Mouse (Mus musculus) CD4-positive, CD25-positive, alpha-beta regulatory T cell, adult 2 months (primary cell): Measurements from ENCODE around the gene Chek2.
A peak's percentile ranks its signal among the peaks of the same experiment; 100 is the strongest.
"Not testable (repeated sequence)": the region's sequence is repeated elsewhere in the genome, so short reads cannot be mapped to it uniquely, and the experiment has no call there.

Experiments used
- DNase-seq: peaks from one replicate; pipeline ENCODE4 v3.0.0-alpha.2; 2012; ENCODE audit warnings: low read depth, low spot score

Chek2 gene

DNA sequence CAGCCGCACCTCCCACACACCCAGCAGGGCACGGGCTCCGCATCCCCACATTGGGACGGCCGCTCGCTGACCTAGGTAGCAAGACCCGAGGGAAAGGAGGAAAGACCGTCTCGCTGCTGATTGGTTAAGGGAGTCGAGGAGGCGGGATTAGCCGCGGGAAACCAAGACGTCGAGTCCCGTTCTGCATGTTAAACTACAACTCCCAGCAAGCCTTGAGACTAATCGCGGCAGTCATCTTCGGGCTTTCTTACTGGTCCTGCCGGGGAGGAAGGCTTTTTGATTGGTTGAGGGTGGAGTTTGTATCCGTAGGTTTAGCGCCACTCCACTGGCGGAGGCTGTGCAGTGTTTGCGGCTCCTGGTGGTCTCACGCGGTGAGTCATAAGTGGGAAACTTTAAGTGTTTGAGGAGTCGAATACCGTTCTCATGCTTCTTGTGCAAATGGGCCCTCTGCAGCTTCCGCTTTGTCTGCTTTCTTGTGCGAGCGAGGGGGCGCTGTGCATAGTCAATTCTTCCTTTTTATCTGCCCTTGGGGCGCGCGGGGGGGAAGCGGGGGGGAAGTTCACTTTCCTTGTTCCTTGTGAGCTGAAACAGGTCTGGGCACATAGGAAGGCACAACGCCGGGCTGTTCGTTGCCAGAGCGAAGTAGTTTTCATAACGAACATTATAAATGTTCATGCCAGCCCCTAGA lies at the start of gene Chek2, which contains the start of gene Hscb:
Chek2 (plus strand) TSS at position 302 of the 688 bp plus-strand sequence.
Hscb (minus strand) TSS at position 100 of the 688 bp plus-strand sequence.
- DNase-seq = peak; percentile 96

DNA sequence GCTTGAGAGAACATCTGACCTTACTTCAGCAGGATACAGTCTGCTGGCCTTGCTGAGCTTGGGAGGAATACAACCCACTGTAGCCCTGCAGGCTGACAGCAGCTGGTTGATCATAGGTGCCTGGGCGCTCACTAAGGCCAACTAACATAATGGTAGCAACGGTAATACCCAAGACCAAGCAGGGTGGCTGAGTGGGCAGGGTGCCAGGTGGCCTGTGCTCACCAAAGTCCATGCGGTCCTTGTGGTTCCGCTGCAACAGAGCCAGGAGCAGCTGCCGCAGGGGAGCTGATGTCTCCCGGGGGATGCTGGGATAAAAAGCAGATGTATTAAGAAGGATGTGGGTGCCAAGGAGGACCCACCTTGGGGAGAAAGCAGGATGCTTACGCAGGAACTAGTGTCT lies 45.4 kb upstream of the Chek2 start:
- DNase-seq = no peak

DNA sequence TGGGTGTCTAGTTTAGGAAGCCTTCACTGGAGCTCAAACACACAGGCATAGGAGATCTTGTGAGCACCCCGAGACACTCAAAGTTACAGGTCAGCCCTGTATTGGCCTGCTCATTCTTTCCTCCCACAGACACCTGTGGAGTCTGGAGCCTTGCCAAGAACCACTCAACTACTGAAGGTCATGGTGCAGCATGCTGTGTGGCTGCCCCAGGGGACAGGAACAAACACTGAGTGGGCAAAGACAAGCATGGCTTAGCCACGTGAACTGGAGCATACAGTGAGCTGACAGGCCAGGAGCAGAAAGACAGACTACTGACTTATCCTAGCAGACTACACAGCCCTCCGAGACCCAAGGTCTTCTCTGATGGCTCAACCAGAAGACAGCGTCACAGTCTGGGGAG lies 42.1 kb upstream of the Chek2 start:
- no peak for DNase-seq

DNA sequence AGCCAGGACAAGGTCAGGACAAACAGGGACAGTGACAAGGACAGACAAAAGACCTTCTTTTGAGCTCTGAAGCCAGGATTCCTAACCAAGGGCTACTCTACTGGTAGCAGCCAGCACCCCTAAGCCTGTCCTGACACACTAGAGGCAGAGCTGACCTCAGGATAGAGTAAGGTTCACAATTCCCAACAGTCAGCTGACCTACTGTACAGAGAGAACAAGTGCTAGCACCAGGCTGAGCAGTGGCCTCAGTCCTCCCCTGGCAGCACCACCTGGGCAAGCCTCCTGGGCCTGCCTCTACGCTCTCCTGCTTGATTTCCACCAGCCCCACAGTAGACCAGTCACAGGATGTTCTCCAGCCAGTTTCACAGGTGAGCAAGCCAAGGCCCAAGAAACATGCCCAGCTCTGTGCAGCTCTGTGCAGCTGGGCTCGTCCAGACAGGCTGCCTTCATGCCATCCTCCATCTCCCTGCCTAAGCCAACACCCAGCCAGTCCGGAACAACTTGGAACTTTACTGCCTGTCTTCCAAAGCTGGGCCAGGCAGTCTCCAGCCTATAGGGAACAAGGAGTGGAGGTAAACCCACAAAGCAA lies 38.6 kb upstream of the Chek2 start:
- no peak for DNase-seq

DNA sequence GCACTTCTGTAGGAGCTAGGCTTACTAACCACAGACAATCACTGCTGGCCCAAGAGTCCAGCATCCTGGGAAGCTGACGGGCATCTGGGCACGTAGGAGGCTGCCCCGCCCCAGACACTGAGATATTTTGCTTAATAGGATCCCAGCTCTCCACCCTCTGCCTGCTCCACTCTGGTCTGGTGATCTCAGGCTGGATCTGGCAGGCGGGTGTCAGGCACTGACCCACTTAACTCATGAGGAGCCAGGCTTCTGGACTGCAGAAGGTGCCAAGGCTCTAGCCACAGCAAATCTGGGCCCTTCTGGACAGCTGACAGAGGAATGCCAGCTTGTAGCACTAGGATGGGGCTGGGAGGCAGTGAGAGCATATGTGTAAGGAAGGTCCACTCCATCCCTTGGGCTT lies 37.6 kb upstream of the Chek2 start:
- DNase-seq = no peak

DNA sequence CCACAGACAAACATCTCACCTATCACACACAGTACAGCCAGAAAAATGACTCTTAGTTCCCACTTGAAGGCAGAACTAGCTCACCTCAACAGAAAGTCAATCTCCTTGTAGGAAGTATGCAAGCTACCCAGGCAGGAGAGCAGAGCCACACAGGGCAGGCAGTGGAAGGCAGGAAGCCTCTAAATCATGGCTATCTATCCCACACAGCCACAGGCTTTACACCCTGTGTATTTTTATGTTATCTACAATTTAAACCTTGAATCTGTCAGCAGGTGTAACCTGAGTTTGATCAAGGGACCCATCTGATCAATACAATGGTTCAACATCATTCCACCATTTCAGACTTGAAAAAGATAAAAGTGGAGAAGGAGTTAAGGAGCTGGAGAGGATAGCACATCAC lies 37.0 kb upstream of the Chek2 start:
- no peak for DNase-seq

DNA sequence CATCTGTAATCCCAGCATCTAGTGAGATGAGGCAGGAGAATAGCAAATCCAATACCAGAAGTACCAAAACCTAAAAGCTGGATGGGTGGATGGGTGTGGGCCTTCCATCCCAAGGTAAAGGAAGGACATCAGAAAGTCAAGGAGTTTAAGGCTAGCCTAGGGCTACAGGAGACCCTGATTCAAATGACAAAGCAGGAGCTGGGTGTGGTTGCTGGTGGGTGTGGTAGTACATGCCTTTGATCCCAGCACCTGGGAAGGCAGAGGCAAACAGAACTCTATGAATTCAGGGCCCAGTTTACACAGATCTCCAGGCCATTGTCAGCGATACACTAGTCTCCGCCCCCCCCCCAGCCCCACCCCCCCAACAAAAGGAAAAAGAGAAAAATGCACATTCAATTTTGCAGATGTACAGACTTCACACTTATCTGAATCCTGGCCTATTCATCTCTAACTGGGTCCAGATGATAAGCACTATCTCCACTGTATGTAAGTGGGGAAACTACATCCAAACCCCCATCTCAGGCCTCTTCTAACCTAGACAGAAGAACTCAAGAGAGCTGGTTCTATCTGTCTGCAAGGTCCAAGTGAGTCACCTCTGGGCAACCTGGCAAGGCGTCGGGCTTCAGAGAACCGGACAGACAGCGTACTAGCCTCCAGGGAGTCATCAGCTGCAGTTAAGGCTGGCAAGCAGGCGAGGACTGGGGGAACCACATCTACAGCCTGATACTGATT lies 35.6 kb upstream of the Chek2 start:
- DNase-seq = no peak

DNA sequence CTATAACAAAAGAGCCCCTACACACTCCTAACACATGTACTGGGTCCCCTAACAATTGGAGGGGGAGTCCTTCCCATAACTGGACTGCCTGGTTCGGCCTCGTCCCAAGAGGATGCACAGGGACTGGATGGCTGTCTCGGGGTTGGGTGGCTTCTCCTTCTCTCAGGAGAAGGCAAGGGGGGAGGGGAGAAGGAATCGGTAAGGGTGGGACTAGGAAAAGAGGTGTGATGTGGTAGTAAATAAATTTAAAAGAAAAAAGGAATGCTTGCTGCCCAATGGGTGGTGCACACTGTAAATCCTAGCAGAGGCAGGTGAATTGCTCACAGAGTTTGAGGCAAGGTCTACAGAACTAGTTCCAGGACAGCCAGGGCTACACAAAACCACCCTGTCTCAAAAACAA lies 33.6 kb upstream of the Chek2 start:
- no peak for DNase-seq

DNA sequence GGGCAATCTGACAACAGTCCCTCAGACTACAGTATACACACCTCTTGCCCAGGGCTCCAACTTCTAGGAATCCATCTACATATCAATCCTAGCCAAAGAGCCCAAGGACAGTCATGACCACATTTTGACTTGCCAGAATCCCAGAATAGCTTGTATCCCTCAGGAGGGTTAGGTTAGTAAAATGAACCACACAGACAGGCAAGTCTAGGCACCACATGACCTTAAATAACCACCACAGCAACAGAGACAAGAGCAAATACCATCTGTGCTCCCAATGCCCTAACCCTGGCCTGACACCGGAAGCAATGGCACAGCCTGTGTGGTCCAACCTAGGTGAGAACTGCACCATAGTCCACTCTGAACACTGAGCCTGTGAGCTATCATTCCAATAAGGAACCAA lies 33.1 kb upstream of the Chek2 start:
- DNase-seq = no peak

DNA sequence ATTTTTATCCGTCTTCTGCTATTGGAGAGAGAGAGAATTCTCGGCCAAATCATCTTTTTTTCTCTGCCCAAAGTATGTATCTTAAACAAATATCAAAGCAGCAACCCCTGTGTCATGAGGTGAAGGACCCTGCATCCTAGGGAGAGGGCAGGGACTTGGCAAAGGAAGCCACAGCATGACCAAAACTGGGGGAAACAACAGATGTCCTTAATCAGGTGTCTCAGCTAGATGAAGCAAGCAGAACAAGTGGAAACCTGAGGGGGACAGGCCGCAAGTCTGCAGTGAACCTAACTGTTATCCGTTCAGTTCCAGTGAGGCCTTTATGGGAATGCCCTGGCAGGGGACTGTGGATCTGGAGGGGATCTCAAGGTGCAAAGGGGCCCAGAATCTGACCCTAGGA lies 32.3 kb upstream of the Chek2 start:
- DNase-seq = no peak

DNA sequence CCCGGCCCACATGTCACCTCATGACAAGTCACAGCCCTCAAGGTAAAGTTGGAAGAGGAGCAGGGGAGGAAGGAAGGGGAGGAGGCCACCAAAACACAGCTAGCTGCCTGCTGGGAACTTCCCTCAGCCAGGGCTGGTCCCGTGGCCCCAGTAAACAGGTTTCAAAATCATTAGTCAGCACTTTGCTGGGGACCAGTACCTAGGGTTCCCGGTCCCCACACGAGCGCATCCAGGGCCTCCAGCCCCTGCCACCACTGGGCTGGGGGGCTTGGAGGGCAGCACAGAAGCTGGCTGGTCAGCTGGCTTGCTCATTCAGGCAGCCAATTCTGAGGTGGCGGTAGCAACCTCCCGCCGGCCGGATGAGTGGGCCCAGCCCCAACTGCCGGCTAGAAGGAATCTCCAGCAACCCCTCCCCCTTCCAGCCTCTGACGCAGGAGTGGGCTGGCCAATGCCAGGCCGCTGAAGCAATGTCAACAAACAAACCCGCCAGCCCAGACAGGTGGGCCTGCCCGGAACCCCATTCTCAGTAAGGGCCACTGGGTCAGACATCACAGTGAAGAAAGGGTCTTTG lies 31.6 kb upstream of the Chek2 start:
- DNase-seq = peak; percentile 83

DNA sequence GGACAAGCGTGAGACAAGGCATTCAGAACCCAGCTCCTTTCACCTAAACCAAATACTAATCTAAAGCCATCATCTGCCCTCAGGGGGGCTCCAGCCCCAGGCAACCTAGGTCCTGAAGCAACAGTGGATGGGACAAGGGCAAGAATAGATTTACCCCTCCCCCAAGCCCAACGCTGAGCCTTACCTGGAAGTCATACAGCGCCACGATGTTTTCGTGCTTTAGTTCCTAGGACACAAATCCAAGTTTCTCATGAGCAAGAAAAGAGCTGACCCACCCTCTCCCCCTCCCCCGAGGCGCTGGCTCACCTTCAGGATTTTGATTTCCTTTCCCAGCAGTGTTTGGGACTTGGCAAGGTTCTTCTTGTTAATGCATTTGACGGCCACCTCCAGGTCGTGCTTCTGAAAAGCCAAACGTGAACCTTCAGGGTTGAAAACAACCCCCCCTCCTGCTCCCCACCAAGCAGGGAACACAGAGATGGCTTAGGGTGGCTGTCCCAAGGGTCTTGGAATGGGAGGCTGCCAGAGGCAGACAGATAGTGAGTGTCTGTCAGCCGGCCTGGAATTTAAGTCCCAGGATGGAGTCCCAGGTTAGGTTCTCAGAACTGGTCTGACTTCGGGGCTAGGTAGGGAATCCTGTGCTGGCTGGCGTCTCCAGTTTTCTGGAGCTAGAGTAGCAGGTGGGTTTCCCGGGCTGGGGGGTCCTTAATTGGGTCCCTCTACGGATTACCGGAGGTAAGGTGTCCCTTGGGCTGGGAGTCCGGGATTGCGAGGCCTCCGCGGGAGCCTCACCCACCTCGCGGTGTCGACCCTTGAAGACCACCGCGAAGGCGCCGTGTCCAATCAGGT lies 30.7 kb upstream of the Chek2 start:
- DNase-seq = peak; percentile 52

DNA sequence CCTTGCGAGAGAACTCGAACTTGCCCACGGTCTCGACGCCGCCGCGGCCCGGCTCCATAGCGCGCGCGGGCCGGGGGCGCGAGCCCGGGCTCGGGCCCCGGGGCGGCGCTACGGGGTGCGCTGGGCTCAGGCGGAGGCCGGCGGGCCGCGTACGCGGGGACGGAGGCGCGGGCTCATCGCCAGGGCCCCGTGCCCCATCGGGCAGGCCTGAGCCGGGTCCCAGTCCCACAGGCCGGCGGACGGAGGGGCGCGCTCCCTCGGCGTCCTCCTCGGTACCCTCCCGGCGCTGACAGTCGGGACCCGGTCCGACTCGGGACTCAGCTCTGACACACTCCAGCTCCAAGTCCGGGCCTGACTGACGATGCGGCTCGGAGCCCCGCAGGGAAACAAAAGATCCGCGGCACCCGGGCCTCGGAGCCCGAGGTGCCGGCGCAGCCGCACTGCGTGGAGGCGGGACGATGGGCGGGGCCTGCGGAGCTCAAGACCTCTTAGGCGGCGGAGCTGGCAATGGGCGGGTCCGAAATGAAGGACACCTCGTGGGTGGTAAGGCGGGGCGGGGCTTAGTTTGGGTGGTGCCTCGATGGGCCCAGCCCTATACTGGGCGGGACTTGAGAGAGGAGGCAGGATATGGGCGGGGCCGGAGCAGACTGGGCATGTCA lies 30.0 kb upstream of the Chek2 start, which contains the start of gene Ulk1:
Ulk1 (minus strand) TSS at position 431 of the 659 bp plus-strand sequence.
- peak; percentile 100 for DNase-seq

DNA sequence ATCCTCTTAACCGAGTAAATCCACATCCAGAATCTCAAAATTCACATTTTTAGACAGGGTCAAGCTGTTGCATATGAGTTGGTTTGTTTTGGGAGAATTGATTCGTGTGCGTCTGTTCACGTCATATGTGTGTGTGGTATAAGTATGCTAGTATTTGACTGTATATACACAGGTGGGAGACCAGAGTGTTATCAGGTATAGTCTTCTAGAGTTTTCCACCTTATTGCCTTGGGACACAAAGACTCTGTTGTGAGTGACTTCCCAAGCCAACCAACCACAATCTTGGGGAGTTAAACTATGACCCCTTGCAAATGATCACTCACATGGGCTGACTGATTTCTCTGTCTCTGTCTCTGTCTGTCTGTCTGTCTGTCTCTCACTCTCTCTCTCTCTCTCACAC lies 15.4 kb upstream of the Chek2 start:
- DNase-seq = no peak

DNA sequence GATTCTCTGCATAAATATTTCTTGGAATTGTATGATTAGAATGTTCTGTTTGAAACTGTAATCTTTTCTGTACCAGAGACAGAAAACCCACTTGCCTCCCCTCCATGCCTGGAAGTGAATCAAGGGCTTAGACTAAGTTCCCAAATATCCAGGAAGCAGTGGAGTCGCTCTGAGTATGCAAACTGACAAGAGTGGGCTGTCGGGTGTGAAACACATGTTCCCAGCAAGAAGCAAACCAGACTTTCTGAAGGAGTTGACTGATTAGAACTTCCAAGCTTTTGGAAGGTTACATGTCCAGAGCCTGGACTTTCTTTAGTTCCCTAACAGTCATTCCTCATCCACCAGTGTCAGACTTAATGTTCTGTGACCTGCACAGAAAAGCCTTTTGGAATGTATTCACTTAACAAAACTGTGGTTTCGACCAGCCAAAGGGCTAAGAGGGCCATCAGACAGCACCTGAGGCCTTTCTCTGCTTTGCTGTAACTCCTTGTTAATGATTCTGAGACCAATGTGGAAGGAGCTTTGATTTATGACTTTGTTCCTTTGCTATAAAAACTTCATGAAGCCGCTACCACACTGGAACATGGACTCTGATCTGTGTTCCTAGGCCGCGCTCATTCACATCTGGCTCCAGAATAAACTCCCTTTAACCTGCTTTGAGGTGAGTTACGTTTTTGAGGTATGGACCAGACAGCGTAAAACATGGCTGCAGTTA lies 12.8 kb upstream of the Chek2 start:
- DNase-seq = no peak

DNA sequence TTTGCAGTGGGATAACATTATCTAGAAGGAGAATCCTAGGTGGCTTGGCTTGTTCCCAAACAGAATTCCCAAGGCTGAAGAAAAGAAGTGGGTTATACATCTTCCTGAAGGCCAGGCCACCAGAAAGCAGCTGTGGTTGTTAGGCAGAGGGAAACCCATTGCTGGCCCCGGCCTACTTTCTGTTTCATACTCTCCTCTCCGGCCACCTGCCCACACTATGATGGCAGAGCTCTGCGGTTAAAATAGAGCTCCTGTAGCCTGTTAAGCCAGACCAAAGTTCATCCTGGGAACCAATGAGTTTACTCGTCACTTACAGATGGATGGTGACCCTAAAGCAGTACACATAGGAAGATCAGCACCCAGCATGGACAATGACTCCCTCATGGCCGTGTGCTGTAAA lies 12.2 kb upstream of the Chek2 start:
- no peak for DNase-seq

DNA sequence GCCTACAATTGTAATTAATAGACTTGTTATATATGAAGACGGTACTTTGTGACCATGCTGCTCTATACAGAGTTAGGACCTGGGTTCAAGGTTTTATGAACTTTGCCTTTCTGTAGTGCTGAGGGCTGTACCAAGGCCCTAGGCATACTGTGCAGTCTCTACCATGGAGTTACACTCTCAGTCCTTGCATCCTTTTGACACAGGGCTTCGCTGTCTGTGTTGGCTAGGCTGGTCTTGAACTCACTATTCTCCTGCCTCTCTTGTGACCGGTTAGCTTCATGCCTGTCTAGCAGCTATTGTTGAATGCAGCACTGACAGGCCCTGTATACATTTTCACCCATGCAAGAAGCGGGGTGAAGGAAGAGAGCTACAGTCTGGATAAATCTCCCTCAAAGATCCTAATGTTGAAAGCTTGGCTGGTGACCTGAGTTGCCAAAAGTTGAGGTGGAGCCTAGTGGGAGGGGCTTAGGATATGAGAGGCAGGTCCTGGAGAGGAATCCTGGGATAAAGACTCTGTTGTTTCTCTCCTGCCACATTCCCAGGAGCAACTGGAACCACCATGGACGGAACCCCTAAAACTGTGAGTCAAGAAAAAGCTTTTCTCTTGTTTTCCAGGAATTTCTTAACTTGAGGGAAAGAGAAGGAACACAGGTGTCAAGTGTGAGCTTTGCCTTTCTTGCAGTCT lies 8.6 kb upstream of the Chek2 start:
- no peak for DNase-seq

DNA sequence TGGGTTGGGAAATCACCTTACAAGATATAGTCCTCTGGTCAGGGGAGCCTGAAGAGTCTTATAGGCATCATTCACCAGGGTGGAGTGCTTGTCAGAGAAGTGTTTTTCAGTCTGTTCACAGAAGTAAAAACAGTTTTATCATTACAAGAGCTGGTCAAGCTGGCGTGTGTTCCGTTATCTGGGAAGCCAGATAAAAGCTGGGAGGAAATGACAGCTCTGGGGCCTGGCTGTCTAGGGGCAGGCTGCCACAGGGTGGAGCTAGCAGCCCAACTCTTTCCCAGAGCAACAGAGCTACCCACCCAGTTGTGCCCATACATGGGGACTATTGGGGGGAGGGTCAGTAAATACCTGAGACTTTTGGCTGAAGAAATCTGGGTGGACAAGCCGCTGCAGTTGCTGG lies 3.8 kb upstream of the Chek2 start:
- peak; percentile 14 for DNase-seq

DNA sequence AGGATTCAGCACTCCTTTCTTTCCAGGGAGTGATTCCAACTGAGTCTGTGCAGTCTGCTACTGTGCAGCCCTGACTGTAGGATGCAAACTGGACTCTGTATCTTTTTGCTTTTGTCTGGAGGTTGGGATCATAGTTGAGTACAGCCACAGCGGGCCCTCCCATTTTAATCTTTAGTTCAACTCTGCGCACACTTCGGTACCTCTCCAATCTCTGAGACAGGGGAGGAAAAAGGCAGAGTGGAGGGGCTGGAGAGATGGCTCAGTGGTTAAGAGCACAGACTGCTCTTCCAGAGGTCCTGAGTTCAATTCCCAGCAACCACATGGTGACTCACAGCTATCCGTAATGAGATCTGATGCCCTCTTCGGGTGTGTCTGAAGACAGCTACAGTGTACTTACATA lies 1.8 kb upstream of the Chek2 start:
- DNase-seq = not testable (repeated sequence)
